Mouse (Mus musculus): ENCODE measurements around the gene Exoc2.

Gene Exoc2

DNA sequence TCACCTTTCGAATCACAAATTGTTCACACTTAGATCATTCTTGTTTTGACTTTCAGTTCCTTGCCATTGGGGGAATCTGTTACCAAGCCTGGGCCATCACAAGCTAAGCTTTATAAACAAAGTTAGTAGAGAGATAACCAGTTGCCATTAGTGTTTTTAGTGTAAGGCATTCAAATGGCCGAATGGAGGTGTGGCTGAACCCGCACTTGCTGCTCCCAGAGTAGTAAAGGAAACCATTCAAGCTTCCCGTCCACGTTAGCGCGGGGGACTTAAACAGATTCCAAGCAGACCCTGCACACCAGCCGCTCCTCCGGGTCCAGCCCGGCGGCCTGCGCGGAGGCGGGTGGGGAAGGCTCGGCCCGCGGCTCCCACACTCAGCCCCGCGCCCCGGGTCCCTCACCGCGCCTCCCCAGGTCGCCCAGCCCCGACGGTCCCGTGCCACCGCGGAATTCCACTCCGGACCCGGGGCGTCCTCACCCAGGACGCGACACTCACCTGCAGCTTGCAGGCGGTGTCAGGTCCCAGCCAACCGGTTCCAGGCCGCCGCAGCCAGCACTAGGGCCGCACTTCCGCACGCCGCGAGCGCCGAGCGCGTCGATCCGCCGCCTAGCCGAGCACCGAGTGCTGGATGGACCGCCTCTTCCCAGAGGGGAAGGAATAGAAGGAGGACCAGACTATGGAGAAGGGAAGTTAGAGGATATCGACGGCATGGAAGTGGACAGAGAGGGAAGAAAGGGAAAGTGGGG is at the start of gene Exoc2, which contains the start of gene Gm5447:
TSS of gene Exoc2 (minus strand) at position 593 of the 746 bp plus-strand sequence.
TSS of gene Gm5447 (plus strand) at position 704 of the 746 bp plus-strand sequence.
- DNase-seq, result peak; percentile 78

DNA sequence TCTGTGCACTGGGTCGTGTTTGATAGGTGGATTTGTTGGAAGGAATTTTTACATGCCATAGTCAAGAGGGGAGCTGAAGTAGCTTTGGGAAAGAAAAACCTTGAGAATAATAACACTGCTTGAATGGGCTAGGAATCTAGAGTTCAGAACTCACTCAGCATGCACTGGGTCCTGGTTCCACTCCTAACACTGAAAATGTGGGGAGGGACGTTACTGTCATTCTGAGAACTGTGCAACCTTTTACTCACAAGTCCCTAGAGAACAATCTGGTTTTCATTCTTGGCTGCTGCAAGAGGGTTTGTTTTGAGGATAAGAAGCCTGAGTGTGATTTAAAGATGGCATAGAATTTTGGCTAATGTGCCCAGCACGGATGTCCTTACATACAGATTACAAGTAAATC is 49.8 kb upstream of the Exoc2 start:
- no peak for DNase-seq

DNA sequence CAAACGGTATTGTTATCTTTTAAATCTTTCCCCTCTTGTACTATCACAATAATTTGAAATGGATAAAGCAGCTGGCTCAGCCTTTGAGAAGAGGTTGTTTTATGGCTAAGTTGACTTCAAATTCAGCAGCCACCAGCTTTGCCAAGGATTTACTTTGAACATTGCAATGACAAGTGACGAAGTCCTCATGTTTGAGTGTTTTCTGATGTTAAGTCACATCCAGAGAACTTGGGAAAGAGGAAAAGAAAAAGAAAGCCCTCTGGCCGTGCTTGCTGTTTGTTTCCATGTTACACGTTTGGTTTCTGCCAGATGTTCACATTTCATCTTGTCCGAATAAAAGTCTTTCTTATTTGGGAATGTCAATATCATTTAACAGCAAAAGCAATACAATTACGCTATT is 48.0 kb upstream of the Exoc2 start:
- no peak for DNase-seq

DNA sequence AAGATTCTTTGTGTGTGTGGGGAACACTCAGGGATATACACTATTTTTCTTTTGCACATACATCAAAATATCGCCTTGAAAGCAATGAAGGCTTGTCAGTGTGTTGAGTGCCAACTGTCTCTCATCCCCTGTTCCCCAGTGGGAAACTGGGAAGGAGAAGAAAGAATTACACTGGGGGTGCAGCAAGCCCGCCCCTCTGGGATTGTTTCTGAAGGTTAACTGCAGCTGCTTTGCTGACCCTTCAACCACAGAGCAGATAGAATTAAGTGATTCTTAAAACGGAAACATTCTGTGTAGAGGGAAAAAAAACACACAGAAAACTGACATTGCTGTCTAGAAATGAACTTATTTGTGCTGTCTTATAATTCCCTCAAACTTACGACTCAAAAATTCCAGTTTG is 47.6 kb upstream of the Exoc2 start:
- DNase-seq, result no peak

DNA sequence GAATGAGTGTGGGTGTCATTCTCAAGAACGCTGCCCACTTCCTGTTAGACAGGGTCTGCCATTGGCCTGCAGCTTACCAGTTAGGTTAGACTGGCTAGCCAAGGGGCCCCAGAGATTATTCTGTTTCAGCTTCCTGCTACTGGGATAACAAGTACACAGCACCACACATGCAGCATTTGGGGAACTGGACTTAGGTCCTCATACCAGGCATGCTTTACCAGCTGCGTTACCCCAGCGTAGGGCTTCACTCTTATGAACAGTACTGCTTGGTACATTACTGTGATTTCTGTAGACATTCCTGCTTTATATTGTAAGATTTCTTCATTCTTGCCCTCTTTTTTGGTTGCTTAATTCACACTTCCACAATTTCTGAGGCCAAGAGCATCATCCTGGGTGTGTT is 43.7 kb upstream of the Exoc2 start:
- no peak for DNase-seq

DNA sequence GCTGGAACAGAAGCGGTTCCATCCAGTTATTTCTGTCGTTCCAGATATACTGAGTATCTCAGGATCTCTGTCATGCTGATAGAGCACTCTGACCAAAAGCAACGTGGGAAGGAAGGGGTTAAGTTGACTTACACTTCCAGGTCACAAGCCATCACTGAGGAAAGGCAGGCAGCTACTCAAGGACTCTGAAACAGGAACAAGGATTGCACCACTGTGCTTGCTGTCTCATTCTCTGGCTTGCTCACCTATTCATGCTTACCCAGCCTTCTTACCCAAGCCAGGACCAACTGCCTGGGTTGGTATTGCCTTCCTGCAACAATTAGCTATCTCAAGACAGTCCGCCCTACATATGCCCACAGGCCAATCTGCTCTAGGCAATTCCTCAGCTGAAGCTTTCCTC is 31.1 kb upstream of the Exoc2 start:
- DNase-seq, result no peak

DNA sequence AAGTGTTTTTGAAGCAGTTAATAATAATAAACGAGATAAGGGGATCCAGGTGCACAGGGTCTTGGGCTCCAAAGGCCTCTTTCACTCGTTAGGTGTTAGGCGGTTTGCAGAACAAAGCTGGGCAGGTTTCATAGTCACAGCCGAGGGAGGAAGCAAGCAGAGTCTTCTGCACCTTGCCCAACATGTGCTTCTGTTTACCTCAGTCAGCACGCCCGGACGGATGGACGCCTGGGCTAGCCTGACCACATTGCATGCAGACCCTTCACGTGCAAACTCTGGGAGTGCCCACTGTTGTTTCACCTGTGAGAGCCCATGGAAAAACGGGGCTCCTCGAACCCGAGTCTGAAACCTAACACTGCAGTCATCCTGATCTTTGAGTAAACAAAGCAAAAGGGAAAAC is 30.6 kb upstream of the Exoc2 start:
- DNase-seq, result no peak

DNA sequence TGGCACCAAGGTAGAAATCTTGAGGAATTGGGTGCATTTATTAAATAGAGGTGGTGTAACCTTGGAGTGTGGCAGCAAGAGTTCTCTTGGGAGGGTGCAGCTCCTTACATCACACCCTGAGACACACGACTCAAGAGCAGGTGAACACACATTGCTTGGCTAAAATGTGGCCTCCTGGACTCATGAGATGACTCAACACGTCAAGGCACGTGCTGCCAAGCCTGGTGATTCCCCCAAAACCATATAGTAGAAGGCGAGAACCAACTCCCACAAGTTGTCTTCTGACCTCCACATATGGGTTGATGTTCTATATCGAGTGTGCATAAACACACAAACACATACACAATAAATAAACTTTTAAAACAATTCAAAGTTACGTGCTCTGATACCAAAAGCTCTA is 25.9 kb upstream of the Exoc2 start:
- no peak for DNase-seq

DNA sequence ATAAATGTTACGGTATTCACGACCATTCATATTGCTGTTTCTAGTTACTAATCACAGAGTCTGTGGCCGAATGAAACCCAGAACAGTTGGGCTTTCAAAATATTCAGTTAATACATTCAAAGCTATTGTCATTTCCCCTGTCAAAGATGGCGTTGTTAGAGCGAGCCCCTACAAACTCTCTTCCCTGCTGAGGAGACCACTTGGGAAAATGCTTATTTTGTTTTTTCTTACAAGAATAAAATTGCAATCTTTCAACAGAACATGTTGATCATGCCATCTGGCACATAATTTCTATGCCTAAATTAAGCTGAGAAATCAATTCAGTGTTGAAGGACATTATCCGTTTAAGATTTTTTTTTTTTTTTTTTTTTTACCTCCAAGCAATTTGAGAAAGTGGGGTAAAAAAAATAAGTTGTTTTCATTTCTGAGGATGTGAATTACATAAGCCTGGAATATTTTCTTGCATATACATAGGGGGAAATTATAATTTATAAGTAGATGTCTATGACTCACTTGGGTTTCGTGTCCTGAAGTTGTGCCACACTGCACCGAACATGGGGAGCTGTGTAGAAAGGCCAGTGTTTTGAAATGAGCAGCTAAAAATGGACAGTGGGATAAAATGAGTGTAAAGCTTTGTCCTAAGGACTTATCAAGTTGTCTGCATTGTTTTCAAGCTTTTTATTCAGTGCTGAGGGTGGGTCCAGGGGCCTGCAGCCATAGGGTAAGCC is 23.8 kb upstream of the Exoc2 start:
- DNase-seq, result no peak

DNA sequence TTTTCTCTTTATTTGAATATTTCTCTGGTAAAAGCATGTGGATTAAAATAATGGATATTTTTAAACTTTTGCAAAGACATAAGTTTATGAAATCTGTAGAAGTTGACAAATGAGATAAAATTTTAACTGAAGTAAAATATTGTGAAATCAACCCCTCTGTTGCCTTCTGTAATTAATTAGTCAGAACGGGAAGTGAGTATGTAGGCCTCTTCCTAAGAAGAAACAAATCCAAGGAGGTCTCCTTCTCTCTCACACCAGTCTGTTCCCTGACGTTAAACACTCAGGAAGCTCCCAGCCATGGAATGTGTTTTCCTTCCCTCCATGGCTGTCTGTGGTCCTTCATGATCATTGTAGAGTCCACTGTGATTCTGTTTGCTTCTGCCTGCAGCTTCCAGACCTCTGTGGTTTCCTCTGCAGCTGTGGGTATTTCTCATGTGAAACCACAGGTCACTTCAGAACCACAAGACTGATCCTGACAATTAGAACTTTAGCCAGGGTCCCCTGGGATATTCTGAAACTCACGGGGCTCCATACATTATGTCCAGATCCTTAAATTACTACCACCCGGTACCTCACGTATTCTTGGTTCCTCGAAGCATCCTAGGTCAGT is 20.5 kb upstream of the Exoc2 start:
- no peak for DNase-seq

DNA sequence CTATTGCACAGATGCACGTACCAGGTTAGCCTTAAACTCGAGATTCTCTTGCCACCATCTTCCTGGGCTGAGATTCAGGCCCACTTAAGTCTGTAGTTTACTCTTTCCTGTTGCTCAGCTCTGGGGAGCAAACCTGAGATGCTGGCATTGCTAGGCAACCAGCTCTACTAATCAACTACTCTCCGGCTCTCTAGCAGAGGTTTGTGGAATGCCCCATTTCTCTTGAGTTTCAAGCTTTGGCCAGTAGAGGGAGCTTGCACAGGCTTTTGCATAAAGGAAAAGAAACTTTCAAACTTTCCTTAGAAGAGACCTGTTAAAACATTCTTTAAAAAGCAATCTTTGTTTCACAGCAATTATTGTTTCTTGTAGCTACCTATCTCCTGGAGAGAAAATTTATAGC is 19.9 kb upstream of the Exoc2 start:
- peak; percentile 36 for DNase-seq

DNA sequence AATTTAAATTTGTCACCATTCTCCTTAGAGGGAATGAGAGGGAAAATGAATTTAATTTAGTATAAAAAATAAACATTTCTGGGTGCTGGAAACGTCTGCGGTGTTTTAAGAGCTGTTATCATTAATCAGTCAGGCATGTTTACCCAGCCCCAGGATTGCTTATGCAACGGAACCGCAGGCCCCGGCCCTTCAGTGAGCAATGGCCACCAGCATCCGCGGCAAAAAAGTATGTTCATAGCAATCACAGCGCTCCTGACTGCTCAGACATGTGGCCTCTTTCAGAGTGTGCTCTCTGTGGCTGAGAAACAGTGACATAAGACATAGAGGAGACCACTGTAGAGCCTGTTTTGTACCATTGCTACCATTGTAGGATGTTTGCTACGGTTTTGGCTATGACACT is 16.3 kb upstream of the Exoc2 start:
- no peak for DNase-seq

DNA sequence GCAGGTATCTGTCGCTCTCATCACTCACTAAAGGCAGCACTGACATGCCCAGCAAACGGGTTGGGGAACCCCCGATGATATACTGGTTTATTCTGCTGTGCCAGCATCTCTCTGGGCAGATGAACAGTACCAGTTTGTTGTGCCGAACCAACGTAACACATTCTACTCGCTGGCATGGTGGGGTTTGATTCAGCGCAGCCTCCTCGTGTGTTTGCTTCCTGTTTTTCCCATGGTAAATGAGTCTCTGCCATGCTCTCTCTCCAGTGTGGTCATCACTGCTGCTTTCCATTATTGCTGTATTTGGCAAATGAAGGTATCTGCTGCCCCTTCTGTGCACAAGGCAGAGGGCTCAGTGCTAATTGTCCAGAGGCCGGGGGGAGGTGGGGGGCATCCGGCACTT is 15.8 kb upstream of the Exoc2 start:
- no peak for DNase-seq

DNA sequence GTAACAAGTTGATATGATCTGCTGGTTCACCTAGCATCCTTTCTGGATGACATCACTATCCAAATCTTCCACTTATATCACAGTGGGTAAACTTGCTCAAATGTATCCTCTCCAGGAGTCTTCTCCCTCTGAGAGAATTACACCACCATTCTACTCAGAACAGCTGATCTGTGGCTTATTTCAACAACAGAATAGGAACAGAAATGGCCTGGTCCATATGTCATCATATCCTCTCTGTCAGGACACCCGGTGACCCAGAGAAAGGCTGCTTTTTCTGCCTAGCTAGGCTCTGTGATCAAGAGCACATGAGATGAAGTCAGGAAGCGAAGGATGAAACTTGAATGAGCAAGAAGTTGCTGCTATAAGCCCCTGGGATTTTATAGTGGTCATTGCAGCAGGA is 13.8 kb upstream of the Exoc2 start:
- no peak for DNase-seq

DNA sequence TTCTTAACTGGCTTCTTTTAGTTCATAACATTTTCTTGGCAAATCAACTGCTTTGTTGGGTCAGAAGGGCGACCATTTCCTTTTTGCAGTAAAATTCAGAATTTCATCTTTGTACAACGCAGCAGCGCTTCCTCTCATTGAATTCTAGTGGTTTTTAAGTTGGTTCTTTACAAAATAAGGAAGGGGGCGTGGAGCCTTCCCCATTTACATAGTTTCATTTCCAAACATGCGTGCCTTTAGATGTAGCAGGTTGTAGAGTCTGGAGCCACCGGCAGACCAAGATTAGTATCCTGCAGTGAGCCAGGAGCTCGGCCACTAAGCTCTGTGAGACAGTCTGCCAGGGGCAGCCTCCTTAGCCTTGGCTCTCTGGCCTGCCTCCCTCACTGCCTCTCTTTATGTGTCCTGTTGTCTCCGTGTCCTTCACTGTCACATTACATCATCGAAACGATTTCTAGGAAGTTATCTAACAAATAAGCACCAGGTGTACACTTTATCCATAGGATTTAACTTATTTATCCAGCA is 13.1 kb upstream of the Exoc2 start:
- peak; percentile 44 for DNase-seq

DNA sequence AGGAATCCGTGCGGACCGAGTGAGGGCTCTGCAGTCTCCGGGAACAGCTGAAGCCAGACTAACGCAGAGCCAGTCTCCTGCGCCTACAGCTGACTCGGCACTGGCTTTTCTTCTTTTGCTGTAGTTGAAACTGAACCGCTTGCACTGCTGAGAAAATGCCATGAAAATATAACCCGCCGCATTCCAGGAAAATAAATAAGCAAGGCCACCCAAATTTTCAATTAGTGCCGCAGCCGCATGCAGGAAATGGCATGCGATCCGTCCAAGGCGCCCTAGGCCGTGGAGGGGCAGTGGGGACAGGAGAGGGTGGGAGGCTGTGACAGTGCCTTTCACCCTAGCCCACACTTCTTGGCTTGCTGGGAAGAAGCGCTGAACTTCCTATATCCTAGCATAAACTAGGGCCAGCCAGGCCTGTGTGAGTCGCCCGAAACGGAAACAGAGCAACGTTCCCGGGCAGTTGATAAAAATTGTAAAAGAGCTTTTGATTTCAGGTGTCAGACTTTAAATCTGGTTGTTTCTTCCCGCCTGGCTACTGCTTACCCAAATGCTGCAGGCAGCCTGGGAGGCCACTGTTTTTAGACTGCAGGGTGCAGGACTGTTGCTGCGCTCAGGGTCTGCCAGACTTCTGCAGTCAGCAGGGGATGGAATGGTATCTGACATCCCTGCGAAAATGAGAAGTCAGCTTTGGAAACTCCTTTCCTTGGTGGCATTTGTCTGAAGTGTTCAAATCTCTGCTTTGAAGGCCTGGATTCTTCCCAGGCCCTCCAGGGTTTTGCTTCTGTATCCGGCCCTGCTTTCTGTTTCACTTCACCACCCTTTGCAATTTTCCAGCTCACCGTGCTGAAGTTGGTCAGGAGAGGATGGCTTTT is 11.9 kb upstream of the Exoc2 start:
- DNase-seq, result peak; percentile 72

DNA sequence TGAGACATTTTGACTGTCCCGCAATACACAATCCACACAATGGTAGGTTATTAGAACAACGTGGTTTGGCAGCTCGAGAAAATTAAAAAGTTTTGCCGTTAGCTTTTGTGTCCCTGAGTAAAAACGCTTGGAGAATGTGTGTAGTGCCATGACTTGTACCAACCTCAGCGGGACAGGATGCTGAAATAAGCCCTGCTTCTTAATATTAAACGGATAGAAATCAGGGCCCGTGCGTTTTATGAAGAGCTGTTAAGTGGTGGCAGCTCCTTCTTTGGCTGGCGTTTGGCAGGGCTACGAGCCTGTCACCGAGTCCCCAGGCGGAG is 11.3 kb upstream of the Exoc2 start:
- no peak for DNase-seq

DNA sequence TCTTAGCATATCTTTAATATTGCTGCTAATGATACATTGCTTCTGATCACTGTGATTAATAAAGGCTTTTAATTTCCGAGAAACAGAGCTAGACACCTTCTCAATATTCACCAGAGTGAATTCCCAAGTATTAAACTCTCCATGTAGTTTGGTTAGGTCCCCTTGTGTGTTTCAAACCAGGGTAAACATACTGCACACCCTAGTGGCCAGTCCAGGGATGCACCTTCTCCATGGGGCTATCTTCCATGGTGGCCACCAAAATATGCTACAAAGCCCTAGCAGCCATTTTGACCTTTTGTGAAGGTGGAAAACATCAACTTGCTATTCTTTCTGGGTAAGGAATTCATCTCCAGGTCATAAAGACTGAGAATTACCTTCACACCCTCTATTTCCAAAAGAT is 7.8 kb upstream of the Exoc2 start:
- no peak for DNase-seq

DNA sequence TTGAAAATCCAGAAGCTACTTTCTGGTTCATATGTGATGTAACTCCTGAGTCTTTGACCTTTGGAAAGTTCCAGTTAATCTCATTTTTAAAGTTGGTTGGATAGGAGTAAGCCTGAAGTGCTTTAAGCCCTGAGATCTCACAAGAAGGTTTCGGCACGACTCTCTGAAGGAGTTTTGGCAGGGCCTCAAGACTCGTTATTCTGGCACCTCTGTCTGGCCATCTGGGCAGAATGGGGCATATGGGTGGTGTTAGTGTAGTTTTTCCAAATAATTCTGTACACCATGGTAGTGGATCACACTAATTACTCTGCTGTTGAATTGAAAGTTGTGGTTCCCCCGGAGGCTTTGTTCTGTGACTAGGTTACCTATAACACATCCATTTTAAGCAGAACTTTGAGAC is 4.3 kb upstream of the Exoc2 start:
- no peak for DNase-seq

DNA sequence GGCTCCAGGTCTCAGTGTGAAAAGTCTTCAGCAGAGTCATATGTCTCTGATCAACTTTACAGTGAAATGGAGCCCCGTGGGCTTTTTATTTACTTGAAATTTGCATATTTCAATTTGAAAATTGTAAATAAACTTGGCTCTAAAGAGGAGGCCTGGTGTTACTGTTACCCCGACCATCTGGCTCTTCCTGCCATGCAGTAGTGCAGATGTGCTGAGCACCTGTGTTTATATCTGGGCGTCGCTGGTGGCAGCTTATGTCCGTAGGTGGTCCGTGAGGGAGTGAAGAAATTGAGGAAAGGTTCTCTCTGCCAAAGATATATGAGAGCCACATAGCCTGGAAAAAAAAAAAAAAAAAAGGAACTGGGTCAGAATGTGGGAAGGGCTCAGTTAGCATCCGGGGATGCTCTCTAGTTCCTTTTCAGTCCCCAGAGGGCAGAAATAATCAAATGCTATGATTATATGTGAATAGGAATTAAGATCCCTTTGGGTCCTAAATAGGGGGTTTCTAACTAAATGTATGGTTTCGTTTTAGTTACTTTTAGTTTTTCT is 2.7 kb upstream of the Exoc2 start:
- no peak for DNase-seq

DNA sequence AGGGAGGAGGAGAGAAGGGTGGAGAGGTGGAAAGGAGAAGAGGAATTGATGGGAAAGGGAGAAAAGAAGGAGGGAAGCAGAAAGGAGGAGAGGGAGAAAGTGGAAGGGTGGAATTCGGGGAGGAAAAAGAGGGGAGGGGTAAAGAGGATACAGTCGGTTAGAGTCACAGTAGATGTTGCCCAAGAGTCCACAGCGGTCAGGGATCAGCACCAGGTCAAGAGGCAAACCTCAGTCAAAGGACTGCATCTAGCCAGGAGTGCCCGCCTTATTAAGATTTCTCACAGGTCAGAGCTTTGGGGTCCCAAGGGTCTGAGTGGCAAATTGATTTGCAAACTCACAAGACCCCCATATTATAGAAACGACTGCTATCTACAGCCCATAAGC is 346 bp upstream of the Exoc2 start:
- DNase-seq, result no peak

DNA sequence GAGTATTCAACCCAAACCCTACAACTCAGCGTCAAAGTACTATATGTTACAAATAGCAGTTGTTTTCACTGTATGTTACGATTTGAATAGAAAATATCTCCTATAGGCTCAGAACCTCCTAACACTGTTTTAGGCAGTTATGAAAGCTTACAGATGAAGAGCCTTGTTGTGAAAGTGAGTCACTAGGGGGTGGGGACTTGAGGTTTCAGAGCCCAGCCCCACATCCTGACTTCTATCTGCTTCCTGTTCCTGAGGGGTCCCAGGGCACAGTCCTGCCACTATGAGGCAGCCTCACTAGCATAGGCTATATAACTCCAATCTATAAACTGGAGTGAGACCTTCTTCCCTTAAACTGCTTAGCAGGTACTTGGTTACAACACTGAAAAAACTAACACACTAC is 1.8 kb downstream of the Exoc2 start:
- DNase-seq, result no peak

DNA sequence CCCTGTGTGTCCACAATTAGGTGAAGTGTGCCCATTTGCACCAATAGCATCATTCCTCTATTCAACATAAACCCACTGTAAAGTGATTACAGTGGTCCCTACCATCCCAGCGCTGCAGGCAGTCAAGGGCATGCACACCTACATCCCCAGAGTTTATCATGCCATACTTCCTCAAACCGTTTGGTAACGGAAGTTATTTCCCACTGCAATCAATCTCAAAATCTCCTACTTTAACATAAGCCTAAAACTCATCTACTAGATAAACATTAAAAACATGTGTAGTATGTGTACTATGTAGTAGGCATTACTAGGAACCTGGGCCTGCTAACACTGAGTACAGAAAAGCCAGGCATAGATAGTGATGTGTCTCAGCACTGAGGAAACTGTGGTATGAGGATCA is 2.8 kb downstream of the Exoc2 start:
- no peak for DNase-seq
